Mouse (Mus musculus) heart, embryonic 10.5 days (tissue): Measurements from ENCODE around the gene Plcb4. TPM values are rescaled to one million over a fixed set of nuclear protein-coding genes. Genes with fewer than 3 reads are reported as not detected.

ENCODE experiments used
- DNase-seq: peaks from one replicate; pipeline ENCODE4 v3.0.0-alpha.2; 2017; ENCODE audit warnings: low spot score
- H3K27ac ChIP-seq: fragments of 300-500 bp; sonication (generic); 2 replicates; pipeline ENCODE4 v1.5.1; 2016; ENCODE audit warnings: mild to moderate bottlenecking
- H3K27me3 ChIP-seq: fragments of 300-500 bp; sonication (generic); 2 replicates; pipeline ENCODE4 v1.6.1; 2016; ENCODE audit warnings: mild to moderate bottlenecking; ENCODE audit not compliant: poor library complexity, insufficient read depth, severe bottlenecking
- H3K36me3 ChIP-seq: fragments of 300-500 bp; sonication (generic); 2 replicates; pipeline ENCODE4 v1.6.1; 2016; ENCODE audit warnings: mild to moderate bottlenecking, moderate library complexity
- H3K4me1 ChIP-seq: fragments of 300-500 bp; sonication (generic); 2 replicates; pipeline ENCODE4 v1.6.1; 2016; ENCODE audit warnings: mild to moderate bottlenecking
- H3K4me3 ChIP-seq: fragments of 300-500 bp; sonication (generic); 2 replicates; pipeline ENCODE4 v1.5.1; 2016; ENCODE audit warnings: mild to moderate bottlenecking, moderate library complexity
- H3K9me3 ChIP-seq: fragments of 300-500 bp; sonication (generic); 2 replicates; pipeline ENCODE4 v1.6.1; 2016; ENCODE audit warnings: mild to moderate bottlenecking, moderate library complexity
- WGBS: fragments of 180-500 bp; shearing (Covaris S2); methylation state at CpG from one replicate; pipeline ENCODE4 v1.1.7; 2016; 5-methylcytosine and 5-hydroxymethylcytosine counted together
- polyA plus RNA-seq: library from polyadenylated mRNA; unstranded; fragments of >200 nt; fragmentation: Nextera tagmentation; extraction: Ambion mirVana; gene quantifications from 2 replicates; pipeline ENCODE4 v1.2.1, GENCODE M21; 2016

The Plcb4 gene
- polyA plus RNA-seq, 1 experiment from 2014 or later = 17.8 TPM

DNA sequence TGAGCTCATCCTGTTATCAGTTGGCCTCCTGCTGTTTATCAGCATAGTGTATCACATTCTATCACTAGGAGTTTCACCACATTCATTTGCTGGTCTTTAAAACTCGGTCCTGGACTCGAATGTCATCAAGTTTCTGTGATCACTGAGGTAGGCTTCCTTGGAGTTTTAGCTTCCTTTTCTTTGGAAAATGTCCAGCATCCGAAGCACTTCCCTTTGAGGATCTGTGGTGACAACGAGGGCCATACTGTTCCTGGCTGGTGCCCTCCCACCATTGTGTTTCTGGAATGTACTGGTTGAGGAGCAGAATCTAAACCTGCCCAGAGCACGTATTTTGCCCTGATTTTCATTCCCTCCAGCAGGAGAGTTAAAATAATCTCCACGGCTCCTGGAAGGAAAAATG, 260.8 kb downstream of the Plcb4 start:
- Histone ChIP-seq H3K4me1 (peaks cover 30% of the 10 kb centered on the region; the same call in 1 of the 2 replicates), H3K9me3 (no peaks in the 10 kb centered on the region), H3K27me3 (no peaks in the 10 kb centered on the region), H3K27ac (no peak overlapping the region), H3K36me3 (no peaks in the 10 kb centered on the region), H3K4me3 (no peak overlapping the region)
- no peak for DNase-seq
- WGBS = 28% methylated on average over 6 of the region's 6 CpGs

DNA sequence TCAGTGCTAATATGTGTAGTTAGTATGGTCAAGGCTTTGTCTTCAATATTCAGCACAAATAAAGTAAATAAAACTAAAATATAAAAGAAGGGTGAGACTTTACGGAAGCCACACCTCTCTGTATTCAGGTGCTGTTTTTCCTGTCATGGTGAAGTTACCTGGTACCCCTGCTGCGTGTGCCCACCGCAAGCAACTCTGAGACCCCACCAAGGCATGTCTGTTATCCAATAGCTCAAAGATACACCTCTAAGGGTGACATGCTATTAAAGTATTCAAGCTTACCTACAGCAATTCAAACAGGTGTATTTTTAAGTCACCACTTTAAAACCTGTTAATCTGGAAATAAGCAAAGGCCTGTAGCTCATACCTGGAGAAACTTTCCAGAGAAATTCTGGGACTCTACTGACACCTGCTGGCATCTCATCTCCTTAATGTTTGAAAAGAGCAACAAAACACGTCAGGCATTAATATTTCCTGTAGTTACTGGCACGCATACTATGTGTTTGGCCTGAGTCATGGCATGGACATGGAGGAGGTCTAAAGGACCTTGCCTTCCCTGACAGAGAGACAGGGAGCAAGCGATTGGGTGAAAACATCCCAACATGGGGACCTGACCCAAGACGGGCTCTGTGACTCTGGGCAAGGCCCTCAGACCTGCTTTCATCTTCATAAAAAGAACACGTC, 268.0 kb downstream of the Plcb4 start:
- WGBS = 74% methylated on average over 8 of the region's 8 CpGs
- H3K4me1 ChIP-seq = no peaks in the 10 kb centered on the region
- no peaks in the 10 kb centered on the region for H3K9me3 ChIP-seq
- no peak for DNase-seq
- no peak overlapping the region for H3K4me3 ChIP-seq
- H3K27me3 ChIP-seq = no peaks in the 10 kb centered on the region
- no peak overlapping the region for H3K27ac ChIP-seq
- H3K36me3 ChIP-seq = no peaks in the 10 kb centered on the region

DNA sequence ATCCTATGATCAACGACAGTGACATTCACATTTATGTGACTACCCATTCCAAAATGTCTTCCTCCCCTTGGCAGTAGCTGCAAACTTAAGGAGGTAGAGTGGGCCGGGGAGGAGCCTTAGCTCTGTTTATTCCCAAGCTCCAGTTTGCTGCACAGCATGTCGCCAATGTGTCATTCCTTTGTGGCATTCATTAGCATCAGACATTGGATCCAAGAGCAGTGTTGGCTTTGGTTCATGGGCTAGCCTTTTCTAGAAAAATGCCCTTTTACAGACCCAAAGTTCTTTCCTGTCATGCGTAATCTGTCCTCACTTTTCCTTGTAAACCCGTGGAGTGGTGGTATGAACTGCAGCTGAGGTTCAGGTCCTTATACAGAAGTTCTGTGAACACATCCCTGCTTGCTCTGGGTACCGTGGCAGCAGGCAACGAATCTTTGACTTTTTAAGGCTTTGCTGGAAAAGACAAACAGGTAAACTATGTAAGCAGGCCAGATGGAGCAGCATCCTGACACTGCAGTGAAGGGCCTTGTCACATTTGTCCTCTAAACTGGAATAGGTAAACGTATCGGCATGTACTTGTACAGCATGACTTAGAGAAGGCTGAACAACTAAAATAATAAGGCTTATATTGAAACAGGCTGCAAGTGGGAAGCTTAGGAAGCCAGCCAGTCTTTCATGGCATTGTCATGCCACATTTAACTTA, 270.4 kb downstream of the Plcb4 start:
- no peaks in the 10 kb centered on the region for H3K4me1 ChIP-seq
- no peak overlapping the region for H3K27ac ChIP-seq
- H3K36me3 ChIP-seq = no peaks in the 10 kb centered on the region
- H3K27me3 ChIP-seq = no peaks in the 10 kb centered on the region
- no peak for DNase-seq
- no peaks in the 10 kb centered on the region for H3K9me3 ChIP-seq
- H3K4me3 ChIP-seq = no peak overlapping the region
- 83% methylated on average over 9 of the region's 9 CpGs for WGBS

DNA sequence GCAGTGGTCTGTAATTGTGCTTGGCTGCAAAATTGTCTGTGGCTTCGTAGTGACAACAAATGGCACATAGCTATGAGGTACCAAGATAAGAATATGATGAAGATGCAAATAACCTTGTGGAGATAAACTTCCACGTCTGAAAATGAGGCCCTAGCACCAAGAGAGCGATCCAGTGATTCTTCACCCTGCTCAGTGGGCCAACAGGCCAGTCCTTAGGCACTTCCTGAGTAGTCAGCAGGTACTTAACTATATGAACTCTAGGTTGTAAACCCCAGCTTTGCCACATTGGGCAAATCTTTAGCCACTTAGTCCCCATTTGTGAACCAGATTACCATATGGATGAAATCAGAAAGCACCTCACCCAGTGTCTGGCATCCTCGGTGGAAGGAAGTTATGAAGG, 271.9 kb downstream of the Plcb4 start:
- 81% methylated on average over 4 of the region's 4 CpGs for WGBS
- Histone ChIP-seq H3K4me3 (no peak overlapping the region), H3K4me1 (no peaks in the 10 kb centered on the region), H3K27me3 (no peaks in the 10 kb centered on the region), H3K9me3 (no peaks in the 10 kb centered on the region), H3K36me3 (no peaks in the 10 kb centered on the region), H3K27ac (no peak overlapping the region)
- no peak for DNase-seq

DNA sequence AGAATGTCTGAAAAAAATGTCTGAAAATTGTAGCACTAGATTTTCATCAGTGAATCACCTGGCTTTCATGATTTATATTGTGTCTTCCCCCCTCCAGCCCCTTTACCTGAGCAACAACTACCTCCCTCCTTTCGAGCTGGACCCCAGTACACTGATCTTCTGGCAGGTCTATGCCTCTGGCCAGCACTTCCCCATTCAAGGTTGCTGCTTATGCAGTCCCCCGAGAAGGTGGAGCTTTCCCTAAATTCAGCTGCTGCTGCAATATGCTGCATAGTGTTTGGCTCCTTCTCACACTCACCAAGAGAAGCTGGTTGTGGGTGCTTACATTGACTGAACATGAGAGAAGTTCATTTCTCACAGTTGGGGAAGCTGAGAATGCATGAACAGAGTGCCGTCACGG, 273.8 kb downstream of the Plcb4 start:
- DNase-seq = no peak
- Histone ChIP-seq H3K36me3 (no peaks in the 10 kb centered on the region), H3K9me3 (no peaks in the 10 kb centered on the region), H3K4me1 (peaks cover 5% of the 10 kb centered on the region; the same call in 1 of the 2 replicates), H3K4me3 (no peak overlapping the region), H3K27me3 (no peaks in the 10 kb centered on the region), H3K27ac (no peak overlapping the region; the same call in 1 of the 2 replicates)
- WGBS = 79% methylated on average over 4 of the region's 4 CpGs

DNA sequence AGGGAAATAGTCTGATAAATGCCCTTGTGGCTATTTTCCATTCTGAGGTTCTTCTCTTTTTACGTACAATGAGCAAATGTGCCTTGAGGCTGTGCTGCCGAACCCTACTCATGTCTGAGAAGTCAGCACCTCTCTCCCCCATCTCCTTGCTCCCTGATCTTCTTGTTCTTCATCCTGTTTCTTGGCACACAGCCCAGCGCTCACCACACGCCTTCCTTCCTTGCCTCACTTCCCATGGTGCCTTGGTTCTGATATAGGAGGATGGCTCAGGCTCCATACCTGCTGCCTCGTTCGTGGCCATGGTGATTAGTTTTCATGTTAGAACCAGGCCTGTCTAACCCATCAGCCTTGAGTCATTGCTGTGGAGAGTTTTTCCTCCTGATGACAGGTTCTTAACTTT, 277.6 kb downstream of the Plcb4 start:
- H3K4me3 ChIP-seq = no peak overlapping the region
- H3K27me3 ChIP-seq = no peaks in the 10 kb centered on the region
- whole genome bisulfite sequencing = 70% methylated on average over 6 of the region's 6 CpGs
- no peak for DNase-seq
- H3K9me3 ChIP-seq = no peaks in the 10 kb centered on the region
- H3K4me1 ChIP-seq = peaks cover 13% of the 10 kb centered on the region; the same call in 1 of the 2 replicates
- no peaks in the 10 kb centered on the region for H3K36me3 ChIP-seq
- no peak overlapping the region for H3K27ac ChIP-seq

DNA sequence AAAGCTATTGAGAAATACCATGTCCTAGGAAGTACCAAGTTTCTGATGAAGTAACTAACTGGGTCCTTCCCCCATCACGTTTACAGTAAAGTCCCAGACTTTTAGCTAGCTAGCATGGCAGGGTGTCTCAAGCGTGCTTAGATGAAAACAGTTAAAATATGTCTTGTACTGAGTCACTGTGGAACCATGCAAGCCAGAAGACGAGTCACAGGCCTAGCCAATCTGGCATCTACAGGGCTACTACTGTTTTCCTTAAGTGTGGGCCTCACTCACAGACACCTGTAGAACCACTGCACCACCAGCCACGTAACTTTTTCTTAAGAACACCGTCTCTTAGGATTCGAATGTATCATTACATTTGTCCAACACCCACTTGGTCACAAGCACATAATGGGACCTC, 278.8 kb downstream of the Plcb4 start:
- Histone ChIP-seq H3K4me3 (no peak overlapping the region), H3K36me3 (no peaks in the 10 kb centered on the region), H3K27me3 (no peaks in the 10 kb centered on the region), H3K27ac (no peak overlapping the region), H3K4me1 (peaks cover 13% of the 10 kb centered on the region; the same call in 1 of the 2 replicates), H3K9me3 (no peaks in the 10 kb centered on the region)
- WGBS = 80% methylated on average over 6 of the region's 6 CpGs
- no peak for DNase-seq

DNA sequence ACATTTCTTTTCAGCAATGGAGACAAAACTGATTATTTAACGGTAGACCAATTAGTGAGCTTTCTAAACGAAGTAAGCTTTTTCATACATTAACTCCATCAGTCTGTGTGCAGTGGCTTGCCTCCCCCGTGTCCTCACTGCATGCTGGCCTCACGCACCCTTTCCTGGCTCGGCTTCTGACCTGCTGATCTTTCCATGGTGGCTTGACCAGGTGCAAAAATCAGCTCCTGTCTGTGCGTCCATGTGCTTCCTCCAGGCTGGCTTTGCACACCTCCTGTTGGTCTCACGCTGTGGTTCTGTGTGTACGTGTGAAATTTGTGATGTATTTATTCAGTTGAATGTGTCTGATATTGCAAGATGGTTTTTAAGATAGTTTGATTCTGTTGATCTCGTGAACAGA, 281.1 kb downstream of the Plcb4 start:
- no peak overlapping the region for H3K4me3 ChIP-seq
- H3K4me1 ChIP-seq = peaks cover 13% of the 10 kb centered on the region; the same call in 1 of the 2 replicates
- no peak for DNase-seq
- no peaks in the 10 kb centered on the region for H3K36me3 ChIP-seq
- H3K27me3 ChIP-seq = no peaks in the 10 kb centered on the region
- H3K27ac ChIP-seq = no peak overlapping the region
- 59% methylated on average over 9 of the region's 9 CpGs for WGBS
- no peaks in the 10 kb centered on the region for H3K9me3 ChIP-seq

DNA sequence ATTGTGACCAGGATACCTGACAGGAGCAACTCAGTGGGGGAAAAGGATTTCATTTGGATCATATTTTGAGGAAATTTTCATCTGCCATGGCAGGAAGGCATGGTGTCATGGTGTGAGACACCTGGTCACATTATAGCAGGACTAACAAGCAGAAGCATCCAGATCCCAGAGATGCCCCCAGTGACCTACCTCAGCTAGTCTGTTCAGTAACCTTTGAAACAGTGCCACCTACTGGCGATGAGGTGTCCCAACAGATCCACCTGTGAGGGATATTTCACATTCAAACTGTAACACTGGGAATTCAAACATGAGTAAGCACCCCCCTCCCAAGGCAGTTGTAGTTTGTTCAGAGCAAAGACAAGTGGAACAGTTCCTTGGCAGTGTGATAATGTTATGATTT, 289.0 kb downstream of the Plcb4 start:
- no peaks in the 10 kb centered on the region for H3K4me1 ChIP-seq
- no peak overlapping the region for H3K4me3 ChIP-seq
- H3K9me3 ChIP-seq = peaks cover 3% of the 10 kb centered on the region; the same call in 1 of the 2 replicates
- H3K27ac ChIP-seq = no peak overlapping the region
- H3K36me3 ChIP-seq = peaks cover 8% of the 10 kb centered on the region
- no peak for DNase-seq
- no peaks in the 10 kb centered on the region for H3K27me3 ChIP-seq
- 65% methylated on average over 1 of the region's 1 CpGs for WGBS

DNA sequence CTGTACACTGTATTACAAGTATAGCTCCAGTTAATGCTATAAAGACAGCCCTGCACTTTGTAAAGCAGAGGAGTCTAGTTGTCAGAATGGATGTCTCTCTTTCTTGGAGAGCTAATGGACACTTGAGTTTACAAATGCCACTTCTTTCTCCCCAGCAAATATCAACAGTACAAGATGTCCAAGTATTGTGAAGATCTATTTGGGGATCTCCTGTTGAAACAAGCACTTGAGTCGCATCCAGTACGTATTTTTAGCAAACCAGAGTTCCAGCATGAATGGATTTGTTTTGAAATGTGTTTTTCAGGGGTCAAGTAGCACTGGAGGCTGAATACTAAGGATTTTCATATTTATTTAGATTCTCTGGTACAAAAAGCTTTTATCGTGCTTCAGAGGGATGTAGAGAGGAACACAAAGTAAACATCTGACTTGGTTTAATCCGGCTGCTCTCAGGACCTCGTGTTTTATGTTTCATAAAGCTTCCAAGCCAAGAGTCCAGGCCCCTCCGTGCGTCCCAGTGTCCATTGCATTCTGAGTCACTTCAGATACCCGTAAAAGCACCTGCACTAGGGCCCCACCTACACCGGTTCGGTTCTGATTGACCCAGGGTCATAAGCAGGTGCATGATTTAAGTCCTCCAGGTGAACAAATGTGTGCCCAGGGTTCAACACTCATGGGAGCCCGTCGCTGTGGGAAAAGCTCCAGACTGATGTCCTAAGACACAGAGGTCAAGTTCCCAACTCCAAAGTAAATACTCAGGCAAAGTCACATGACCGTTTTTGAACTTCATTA, 296.1 kb downstream of the Plcb4 start:
- H3K4me1 ChIP-seq = 0 out of 2 replicates have a peak, but pooled peaks cover 5% of the 10 kb centered on the region
- no peak for DNase-seq
- H3K4me3 ChIP-seq = no peak overlapping the region
- no peak overlapping the region for H3K27ac ChIP-seq
- H3K27me3 ChIP-seq = peaks cover 8% of the 10 kb centered on the region; the same call in 1 of the 2 replicates
- 77% methylated on average over 13 of the region's 13 CpGs for WGBS
- H3K9me3 ChIP-seq = no peaks in the 10 kb centered on the region
- 0 out of 2 replicates have a peak, but pooled peaks cover 7% of the 10 kb centered on the region for H3K36me3 ChIP-seq

DNA sequence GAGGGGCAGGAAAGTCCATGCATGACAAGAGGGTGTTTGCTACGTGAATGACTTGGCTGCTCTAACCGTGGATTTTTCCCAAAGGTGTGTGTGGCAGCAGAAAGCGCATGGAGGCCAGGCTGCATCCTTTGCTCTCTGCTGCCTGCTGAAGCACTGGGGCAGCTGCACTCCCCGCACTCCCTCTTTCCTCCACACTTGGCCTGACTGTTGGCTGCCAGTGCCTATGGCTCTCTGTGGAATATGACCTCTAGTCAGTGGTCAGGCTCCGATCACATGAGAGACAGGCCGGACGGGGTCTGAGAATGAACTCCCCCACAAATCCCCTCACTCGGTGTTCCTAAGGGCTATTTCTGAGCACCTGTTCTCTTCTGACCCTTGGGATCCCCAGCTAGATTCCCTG, 297.0 kb downstream of the Plcb4 start:
- no peaks in the 10 kb centered on the region for H3K9me3 ChIP-seq
- no peak for DNase-seq
- 89% methylated on average over 8 of the region's 8 CpGs for WGBS

DNA sequence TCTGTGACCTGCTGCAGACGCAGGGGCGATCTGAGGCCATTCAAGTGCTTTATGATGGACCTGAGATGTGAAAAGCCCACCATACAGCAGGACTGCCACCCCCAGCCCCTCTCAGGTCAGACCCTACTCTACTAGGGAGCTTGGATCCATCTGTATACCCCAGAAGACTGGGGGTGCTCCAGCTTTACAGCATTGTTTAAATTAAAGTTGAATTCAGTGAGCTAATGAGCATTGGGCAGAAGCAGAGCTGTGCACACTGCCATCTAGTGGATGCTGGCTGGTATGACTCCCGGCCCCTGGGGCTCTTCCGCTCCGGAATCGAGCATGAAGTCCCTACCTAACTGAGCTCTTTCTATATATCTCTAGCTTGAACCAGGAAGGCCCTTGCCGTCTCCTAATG, 298.9 kb downstream of the Plcb4 start:
- DNase-seq = no peak
- 38% methylated on average over 7 of the region's 7 CpGs for WGBS
- Histone ChIP-seq H3K36me3 (0 out of 2 replicates have a peak, but pooled peaks cover 7% of the 10 kb centered on the region), H3K27me3 (peaks cover 8% of the 10 kb centered on the region; the same call in 1 of the 2 replicates), H3K27ac (no peak overlapping the region), H3K4me1 (peaks cover 7% of the 10 kb centered on the region; the same call in 1 of the 2 replicates), H3K9me3 (no peaks in the 10 kb centered on the region), H3K4me3 (no peak overlapping the region)

More for the DNA sequence above, 297.0 kb downstream of the Plcb4 start:
- Histone ChIP-seq H3K27ac (no peak overlapping the region), H3K4me1 (0 out of 2 replicates have a peak, but pooled peaks cover 5% of the 10 kb centered on the region), H3K4me3 (no peak overlapping the region), H3K36me3 (0 out of 2 replicates have a peak, but pooled peaks cover 7% of the 10 kb centered on the region), H3K27me3 (peaks cover 8% of the 10 kb centered on the region; the same call in 1 of the 2 replicates)
